Mouse (Mus musculus) heart, adult 2 months (tissue): ENCODE measurements around the gene Dcbld2.

Source experiments
- CTCF ChIP-seq: fragments of 200-600 bp; IDR thresholded peaks from 2 replicates; pipeline ENCODE4 v1.8.1; 2022; ENCODE audit warnings: antibody characterized with exemption, mild to moderate bottlenecking, moderate library complexity
- EP300 ChIP-seq: fragments of 200-500 bp; IDR thresholded peaks from 2 replicates; pipeline ENCODE4 v1.6.1; 2011; ENCODE audit warnings: low read depth, low read length, control low read depth; ENCODE audit not compliant: insufficient read depth
- POLR2A ChIP-seq: fragments of 200-500 bp; IDR thresholded peaks from 2 replicates; pipeline ENCODE4 v1.6.1; 2011; ENCODE audit warnings: mild to moderate bottlenecking, low read depth, low read length, control low read depth; ENCODE audit not compliant: insufficient read depth

DNA sequence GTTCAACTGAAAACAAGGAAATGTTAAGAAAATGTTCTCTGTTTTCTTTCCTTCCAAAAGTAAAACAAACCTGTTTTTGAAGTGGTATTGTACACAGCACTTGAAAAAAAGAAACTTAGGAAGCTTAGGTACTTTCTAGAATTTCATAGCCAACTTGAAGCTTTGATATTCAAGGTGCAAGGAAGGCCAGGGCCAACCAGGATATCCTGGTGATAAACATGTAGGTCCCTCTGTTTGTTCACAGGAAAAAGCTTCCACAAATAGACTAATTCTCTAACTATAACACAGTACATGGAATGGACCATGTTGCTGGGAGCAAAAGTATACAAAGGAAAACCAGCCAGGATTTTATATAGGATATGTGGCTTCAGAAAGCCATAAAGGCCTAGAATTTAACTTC lies 88.5 kb downstream of the Dcbld2 start:
- no peak for TF ChIP-seq EP300
- no peak for TF ChIP-seq CTCF
- no peak for TF ChIP-seq POLR2A
